Mouse (Mus musculus) fat pad, adult 2 months (tissue): Measurements from ENCODE around the gene Zmym1.
"Not testable (repeated sequence)": the region's sequence is repeated elsewhere in the genome, so short reads cannot be mapped to it uniquely, and the experiment has no call there.

Source experiments
- DNase-seq: peaks from one replicate; pipeline ENCODE4 v3.0.0-alpha.2; 2011; ENCODE audit warnings: low read depth, low spot score; ENCODE audit errors: extremely low read depth

The Zmym1 gene

GRCm38 (mm10) chr4:127027228-127028190 is 33.4 kb downstream of the Zmym1 start:
- DNase-seq, result no peak

GRCm38 (mm10) chr4:127026826-127027225 is 34.1 kb downstream of the Zmym1 start:
- no peak for DNase-seq

GRCm38 (mm10) chr4:127024240-127024639 is 36.7 kb downstream of the Zmym1 start:
- no peak for DNase-seq

- DNase-seq, result no peak
These were observed 37.8 kb downstream of the Zmym1 start for GRCm38 (mm10) chr4:127023201-127023600.

- DNase-seq, result no peak
These were observed 38.8 kb downstream of the Zmym1 start for GRCm38 (mm10) chr4:127021989-127022626.

GRCm38 (mm10) chr4:127021151-127021945 is 39.6 kb downstream of the Zmym1 start, which contains the start of gene Sfpq:
Gene Sfpq (plus strand): TSS chr4:127021324.
- peak; percentile 85 for DNase-seq

GRCm38 (mm10) chr4:127020411-127021150 is 40.4 kb downstream of the Zmym1 start:
- no peak for DNase-seq

GRCm38 (mm10) chr4:127016366-127016765 is 44.6 kb downstream of the Zmym1 start:
- DNase-seq, result no peak

GRCm38 (mm10) chr4:127015294-127015993 is 45.5 kb downstream of the Zmym1 start:
- not testable (repeated sequence) for DNase-seq

- no peak for DNase-seq
These were observed 55.6 kb downstream of the Zmym1 start for GRCm38 (mm10) chr4:127005113-127005936.

GRCm38 (mm10) chr4:127004384-127004783 is 56.6 kb downstream of the Zmym1 start:
- no peak for DNase-seq

- no peak for DNase-seq
These were observed 60.3 kb downstream of the Zmym1 start for GRCm38 (mm10) chr4:127000601-127001105.

GRCm38 (mm10) chr4:126999372-126999771 is 61.6 kb downstream of the Zmym1 start:
- not testable (repeated sequence) for DNase-seq
